Mouse (Mus musculus): ENCODE measurements around the gene Lmbr1. TPM values are rescaled to one million over a fixed set of nuclear protein-coding genes. Genes with fewer than 3 reads are reported as not detected.

Lmbr1 gene
- polyA plus RNA-seq (2014; fragmentation: Illumina TruSeq; extraction: RNeasy Lipid Tissue Mini Kit (QIAGEN cat#74804); ENCODE audit: low read depth, low replicate concordance) = 16.8 TPM

DNA sequence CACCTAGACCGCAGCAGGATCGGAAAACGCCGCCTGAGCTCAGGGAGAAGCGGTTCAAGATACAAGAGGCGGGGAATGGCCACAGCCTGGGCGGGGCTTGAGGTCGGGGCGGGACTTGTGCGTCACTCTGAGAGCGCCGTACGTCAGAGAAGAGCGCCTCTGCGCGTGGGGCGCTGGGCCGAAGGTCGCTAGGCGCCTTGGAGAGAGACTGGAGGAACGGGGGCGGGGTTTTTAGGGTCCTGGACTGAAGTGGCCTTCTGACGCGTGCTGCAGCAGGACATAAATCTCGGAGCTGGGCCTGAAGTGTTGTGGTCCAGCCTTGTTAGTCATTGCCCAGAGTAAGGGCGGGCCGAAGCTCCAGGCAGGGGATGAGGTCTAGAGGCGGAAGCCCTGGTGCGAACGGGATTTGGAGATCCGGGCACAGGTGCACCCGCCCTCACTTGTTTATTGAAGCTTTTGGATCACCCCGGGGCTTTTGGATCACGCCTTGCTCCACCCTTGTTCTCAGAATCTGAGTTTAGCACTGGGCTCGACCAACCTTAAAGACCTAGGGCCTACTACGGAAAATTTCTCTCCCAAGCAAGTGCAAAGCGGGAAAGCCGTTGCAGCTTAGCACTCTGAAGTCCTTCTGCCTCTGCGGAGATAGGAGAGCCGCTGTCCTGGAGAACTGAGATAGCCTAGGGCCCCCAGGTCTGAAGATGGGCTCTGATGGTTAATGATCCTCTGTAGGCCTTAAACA lies at the start of gene Lmbr1:
Gene Lmbr1, minus strand, starts transcription at position 93 of the 739 bp plus-strand sequence.

DNA sequence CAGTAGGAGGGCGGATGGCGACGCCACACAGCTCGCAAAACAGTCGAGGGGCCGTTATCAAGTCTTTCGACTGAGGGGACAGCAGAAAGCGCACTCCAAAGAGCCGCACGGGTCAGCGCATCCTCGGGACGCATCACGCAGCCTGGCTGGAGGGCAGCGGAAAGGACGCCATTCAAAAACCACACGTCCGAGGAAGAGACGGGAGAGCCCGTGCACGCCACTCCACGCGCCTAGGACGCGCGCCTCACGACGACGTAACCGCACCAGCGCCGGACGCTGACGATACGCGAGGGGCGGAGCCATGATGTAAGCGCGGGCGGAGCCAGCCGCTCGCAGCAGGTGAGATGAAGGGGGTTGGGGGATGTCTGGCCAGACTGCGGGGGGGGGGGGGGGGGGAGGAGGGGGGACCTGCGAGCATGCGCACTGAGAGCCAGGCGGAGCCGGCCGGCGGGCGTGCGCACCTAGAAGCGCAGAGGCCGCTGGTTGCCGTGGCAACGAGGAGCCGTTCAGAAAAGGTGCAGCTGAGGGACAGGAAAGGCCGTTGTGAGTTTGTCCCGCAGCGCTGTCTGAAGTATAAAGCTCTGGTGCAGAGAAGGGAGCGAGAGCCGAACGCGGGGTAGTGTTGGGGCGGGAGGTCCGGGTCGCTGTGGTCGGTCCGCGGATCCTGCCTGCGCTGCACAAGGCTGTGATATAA lies 182.5 kb downstream of the Lmbr1 start, which contains the start of gene Rnf32:
Gene Rnf32, plus strand, starts transcription at position 423 of the 694 bp plus-strand sequence.

Other genes with a start within 250 kb of the Lmbr1 start
- gene Rnf32, start 182.4 kb downstream of the Lmbr1 start, polyA plus RNA-seq (2014; fragmentation: Illumina TruSeq; extraction: RNeasy Lipid Tissue Mini Kit (QIAGEN cat#74804); ENCODE audit: low read depth, low replicate concordance) = 15.3 TPM
- gene Nom1, start 56.3 kb upstream of the Lmbr1 start, polyA plus RNA-seq (2014; fragmentation: Illumina TruSeq; extraction: RNeasy Lipid Tissue Mini Kit (QIAGEN cat#74804); ENCODE audit: low read depth, low replicate concordance) = 23.9 TPM
- gene Mnx1, start 100.1 kb upstream of the Lmbr1 start, polyA plus RNA-seq (2014; fragmentation: Illumina TruSeq; extraction: RNeasy Lipid Tissue Mini Kit (QIAGEN cat#74804); ENCODE audit: low read depth, low replicate concordance) = not detected
- gene Ube3c, start 190.9 kb upstream of the Lmbr1 start, polyA plus RNA-seq (2014; fragmentation: Illumina TruSeq; extraction: RNeasy Lipid Tissue Mini Kit (QIAGEN cat#74804); ENCODE audit: low read depth, low replicate concordance) = 72.1 TPM

Measured in adrenal gland, adult 10 weeks (tissue).